Mouse (Mus musculus): ENCODE results near the gene Vmn2r111. TPM values are rescaled to one million over a fixed set of nuclear protein-coding genes. Genes with fewer than 3 reads are reported as not detected.

The Vmn2r111 gene
- polyA plus RNA-seq (2014; fragmentation: Illumina TruSeq; extraction: RNeasy Lipid Tissue Mini Kit (QIAGEN cat#74804); ENCODE audit: low read depth, low replicate concordance): not detected

DNA sequence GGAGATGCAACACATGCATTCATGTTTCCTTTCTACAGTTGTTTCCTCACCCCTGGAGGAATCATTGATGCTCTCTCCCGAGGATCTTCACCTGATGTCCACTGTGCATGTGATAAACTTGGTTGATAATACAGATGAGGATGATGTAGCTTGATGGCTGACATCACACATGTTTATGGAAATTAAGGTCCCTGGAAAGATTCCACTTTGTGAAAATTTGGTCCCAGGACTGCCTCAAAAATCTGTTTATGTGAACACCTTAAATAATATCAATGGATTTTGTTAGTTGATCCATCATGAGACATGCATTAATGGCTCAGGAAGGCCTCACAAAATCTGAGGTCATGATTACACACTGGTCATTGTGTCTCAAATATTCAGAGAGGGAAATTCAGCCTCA lies at the start of gene Vmn2r111:
Gene Vmn2r111, minus strand, starts transcription at position 101 of the 400 bp plus-strand sequence.

GRCm38 (mm10) chr17:22600651-22601050 lies 27.4 kb upstream of the Vmn2r111 start, which contains the start of gene Vmn2r112:
Vmn2r112 (plus strand) TSS chr17:22600951.

Other genes starting within 250 kb of the Vmn2r111 start
- gene Zfp944, start 212.1 kb downstream of the Vmn2r111 start, polyA plus RNA-seq (2014; fragmentation: Illumina TruSeq; extraction: RNeasy Lipid Tissue Mini Kit (QIAGEN cat#74804); ENCODE audit: low read depth, low replicate concordance): 23.1 TPM
- 21.3 TPM for gene Zfp758, start 212.0 kb downstream of the Vmn2r111 start, polyA plus RNA-seq (2014; fragmentation: Illumina TruSeq; extraction: RNeasy Lipid Tissue Mini Kit (QIAGEN cat#74804); ENCODE audit: low read depth, low replicate concordance)
- 54.2 TPM for gene Zfp946, start 149.3 kb downstream of the Vmn2r111 start, polyA plus RNA-seq (2014; fragmentation: Illumina TruSeq; extraction: RNeasy Lipid Tissue Mini Kit (QIAGEN cat#74804); ENCODE audit: low read depth, low replicate concordance)
- gene Vmn2r112, start 27.5 kb upstream of the Vmn2r111 start, polyA plus RNA-seq (2014; fragmentation: Illumina TruSeq; extraction: RNeasy Lipid Tissue Mini Kit (QIAGEN cat#74804); ENCODE audit: low read depth, low replicate concordance): not detected